Mouse (Mus musculus) ES-Bruce4 (cell line): ENCODE data around the gene Vapa.
"Not testable (repeated sequence)": the region's sequence is repeated elsewhere in the genome, so short reads cannot be mapped to it uniquely, and the experiment has no call there.

Experiments used
- CTCF ChIP-seq: IDR thresholded peaks from one replicate; pipeline ENCODE4 v1.8.1; 2011; ENCODE audit warnings: low read depth, low read length
- EP300 ChIP-seq: IDR thresholded peaks from 2 replicates; pipeline ENCODE4 v1.6.1; 2011; ENCODE audit warnings: low read depth, low read length; ENCODE audit not compliant: insufficient read depth
- POLR2A ChIP-seq: IDR thresholded peaks from one replicate; pipeline ENCODE4 v1.8.1; 2011; ENCODE audit warnings: low read length; ENCODE audit not compliant: insufficient read depth

DNA sequence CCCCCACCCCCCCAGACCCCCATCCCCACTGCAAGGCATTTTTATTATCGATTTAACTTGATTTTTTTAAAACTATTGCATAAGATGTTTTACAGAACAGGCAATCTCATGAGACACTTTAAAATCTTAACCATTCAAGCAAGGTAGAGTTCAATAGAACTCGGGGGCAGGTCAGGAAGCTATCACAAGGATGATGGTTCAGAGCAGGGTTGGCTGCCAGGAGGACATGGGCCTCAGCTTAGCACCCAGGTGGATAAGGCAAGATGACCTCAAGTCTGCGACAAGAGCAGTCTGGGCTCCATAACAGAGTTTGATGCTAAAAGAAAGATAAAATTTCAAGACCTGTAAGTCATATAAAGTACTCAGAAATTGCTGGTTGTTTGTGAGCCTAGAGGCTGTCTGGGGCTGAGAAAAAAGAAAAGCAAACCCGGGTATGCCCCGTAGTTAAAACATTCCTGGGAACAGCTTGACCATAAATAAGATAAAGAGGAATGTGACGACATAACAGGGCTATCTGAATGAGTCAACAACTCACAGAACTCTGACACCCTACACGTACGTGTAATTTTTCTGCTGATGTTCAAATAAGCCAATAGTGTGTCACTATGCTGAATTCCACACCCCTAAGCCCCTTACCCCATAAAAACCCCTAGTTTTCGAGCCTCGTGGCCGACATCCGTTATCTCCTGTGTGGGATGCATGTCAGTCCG lies 15.6 kb upstream of the Vapa start:
- TF ChIP-seq CTCF, EP300, POLR2A: not testable (repeated sequence)
